In genomic region chr7:19779903-19780302, GRCm38 (mm10) we compare ENCODE assay signal across 26 mouse cellular contexts. TPM values are rescaled to one million over a fixed set of nuclear protein-coding genes. Genes with fewer than 3 reads are reported as not detected.
DNase-seq lines count a peak whose midpoint lies in the region; ATAC-seq and TF ChIP-seq lines count a peak whose summit lies in the region.
"Had no signal": no experiment of that assay in that cellular context is flagged by ENCODE, and none has a peak within 500 bp of the region (broad histone marks: within the 10 kb centered on the region; RNA-seq: fewer than 3 reads in every experiment).

No protein-coding gene starts in this region.

- in situ Hi-C loops in CH12.LX (cut with MboI; ENCODE audit: low pct_ligation_motif_present, low pct_unique_long_range_greater_than_20kb, low sequenced_read_pairs): no loop called here

- 89% methylated on average over 4 of the region's 4 CpGs for WGBS in liver, adult 2 months
- WGBS in liver, embryonic 11.5 days: 69% methylated on average over 4 of the region's 4 CpGs

- DNase-seq in gastrocnemius, adult 2 months: no peak
- no peak for DNase-seq in gastrocnemius, adult 18-20 months (ENCODE audit: low spot score)
- no peak for DNase-seq in liver, adult 2 months (ENCODE audit: extremely low read depth, low read depth, low spot score)
- no peak for DNase-seq in liver, embryonic 11.5 days (ENCODE audit: low spot score)
- no peak for DNase-seq in CH12.LX (ENCODE audit: extremely low read depth)
- DNase-seq in brain, embryonic 14.5 days (ENCODE audit: low read depth): no peak
- DNase-seq in T-cell, adult 2 months (ENCODE audit: low spot score): no peak
- DNase-seq: cerebellum, postnatal 14 days; embryo, embryonic 11 days; gastrocnemius, postnatal 36 days; heart, postnatal 10 days; kidney, adult 11 months; kidney, postnatal 36 days; liver, embryonic 13.5 days had no signal

- ATAC-seq in liver, embryonic 11.5 days (replicated peaks; ENCODE audit: low FRiP score): no peak
- no peak for ATAC-seq in erythroblast, adult 5-6 weeks (replicated peaks; ENCODE audit: low FRiP score, poor library complexity, severe bottlenecking)
- ATAC-seq: Patski had no signal

- H3K4me3 ChIP-seq in gastrocnemius, adult 2 months: no peak overlapping the region
- no peak overlapping the region for H3K4me3 ChIP-seq in liver, adult 2 months (ENCODE audit: insufficient read depth, low read depth, low read length)
- no peak overlapping the region for H3K4me3 ChIP-seq in liver, embryonic 11.5 days (ENCODE audit: low read depth, low read length)
- no peak overlapping the region for H3K4me3 ChIP-seq in CH12.LX (replicated peaks in 1 of 3; ENCODE audit: low read depth in 2 of 3, low read length in 2 of 3, poor library complexity in 1 of 3)
- H3K4me3 ChIP-seq: embryonic facial prominence, embryonic 15.5 days; forebrain, embryonic 12.5 days; heart, embryonic 10.5 days; liver, embryonic 13.5 days; midbrain, embryonic 12.5 days; myocyte; neural tube, embryonic 15.5 days had no signal

- dilution Hi-C loops in CH12.LX (cut with MboI; ENCODE audit: extremely low pct_ligation_motif_present, extremely low pct_unique_long_range_greater_than_20kb, low sequenced_read_pairs): no loop called here

- H3K9me3 ChIP-seq in liver, embryonic 11.5 days (ENCODE audit: control insufficient read depth, low read length): no peaks in the 10 kb centered on the region
- H3K9me3 ChIP-seq in CH12.LX (replicated peaks; ENCODE audit: low read length): peaks cover 13% of the 10 kb centered on the region
- H3K9me3 ChIP-seq: embryonic facial prominence, embryonic 15.5 days; heart, embryonic 10.5 days; liver, embryonic 13.5 days; midbrain, embryonic 12.5 days; neural tube, embryonic 15.5 days had no signal

- H3K27ac ChIP-seq in gastrocnemius, adult 2 months: no peak overlapping the region
- H3K27ac ChIP-seq in liver, adult 2 months (replicated peaks; ENCODE audit: insufficient read depth, low read depth, low read length): no peak overlapping the region
- no peak overlapping the region for H3K27ac ChIP-seq in liver, embryonic 11.5 days (ENCODE audit: low read depth, low read length)
- H3K27ac ChIP-seq in CH12.LX (ENCODE audit: insufficient read depth, low read depth): no peak overlapping the region
- H3K27ac ChIP-seq: embryonic facial prominence, embryonic 15.5 days; forebrain, embryonic 12.5 days; heart, embryonic 10.5 days; hindbrain, embryonic 14.5 days; liver, embryonic 13.5 days; macrophage; midbrain, embryonic 12.5 days; neural tube, embryonic 15.5 days had no signal

- TF ChIP-seq RAD21 in CH12.LX (IDR thresholded peaks at IDR 0.05; ENCODE audit: low read depth, low read length): no peak

- TF ChIP-seq CTCF in gastrocnemius, adult 2 months (IDR thresholded peaks at IDR 0.05): peak; percentile 41; the same call in 1 of the 2 replicates
- peak; percentile 40; the same call in 1 of the 2 replicates for TF ChIP-seq CTCF in liver, adult 2 months (IDR thresholded peaks at IDR 0.05; ENCODE audit: low read depth, low read length)
- peak; percentile 23 to 35; a peak in 2 of 4 replicates for TF ChIP-seq CTCF in CH12.LX (conservative IDR thresholded peaks at IDR 0.05 in 1 of 2, IDR thresholded peaks at IDR 0.05 in 1 of 2; ENCODE audit: low read depth in 2 of 2, low read length in 2 of 2)
- TF ChIP-seq CTCF in brain, embryonic 14.5 days (IDR thresholded peaks at IDR 0.05; ENCODE audit: borderline replicate concordance, extremely low read depth, insufficient read depth, insufficient read length): peak; percentile 25; the same call in 1 of the 2 replicates

- intact Hi-C loops in gastrocnemius, adult 2 months (cut with DNase I): no loop called here

- H3K79me2 ChIP-seq in liver, adult 2 months (ENCODE audit: control insufficient read depth, insufficient read depth, low read length): no peaks in the 10 kb centered on the region
- no peaks in the 10 kb centered on the region for H3K79me2 ChIP-seq in CH12.LX (replicated peaks; ENCODE audit: control insufficient read depth, extremely low read depth, insufficient read depth, poor library complexity, severe bottlenecking)

- H3K9ac ChIP-seq in liver, adult 2 months (ENCODE audit: low read depth, low read length): no peak overlapping the region
- no peak overlapping the region for H3K9ac ChIP-seq in liver, embryonic 11.5 days (ENCODE audit: low read depth, low read length)
- H3K9ac ChIP-seq in CH12.LX (ENCODE audit: insufficient read depth, low read depth): no peak overlapping the region
- H3K9ac ChIP-seq: embryonic facial prominence, embryonic 15.5 days; forebrain, embryonic 12.5 days; hindbrain, embryonic 14.5 days; liver, embryonic 13.5 days; midbrain, embryonic 12.5 days; neural tube, embryonic 15.5 days had no signal

- TF ChIP-seq EP300 in CH12.LX (IDR thresholded peaks at IDR 0.05; ENCODE audit: low read length): no peak

- peaks cover 15% of the 10 kb centered on the region for H3K4me1 ChIP-seq in liver, adult 2 months (ENCODE audit: control insufficient read depth, insufficient read depth, low read length)
- H3K4me1 ChIP-seq in liver, embryonic 11.5 days (replicated peaks; ENCODE audit: control insufficient read depth, insufficient read depth, low read length): no peaks in the 10 kb centered on the region
- peaks cover 0 to 3% of the 10 kb centered on the region in 2 experiments; a peak in 1 of 4 replicates for H3K4me1 ChIP-seq in CH12.LX (ENCODE audit: control insufficient read depth in 1 of 2, insufficient read depth in 2 of 2)
- H3K4me1 ChIP-seq: forebrain, embryonic 12.5 days; heart, embryonic 10.5 days; midbrain, embryonic 12.5 days; neural tube, embryonic 15.5 days had no signal

- H3K36me3 ChIP-seq in liver, adult 2 months (ENCODE audit: control insufficient read depth, insufficient read depth, low read length): no peaks in the 10 kb centered on the region
- no peaks in the 10 kb centered on the region; the same call in 1 of the 2 replicates for H3K36me3 ChIP-seq in liver, embryonic 11.5 days (ENCODE audit: control insufficient read depth, insufficient read depth, low read length)
- peaks cover 2 to 23% of the 10 kb centered on the region in 2 experiments for H3K36me3 ChIP-seq in CH12.LX (replicated peaks in 1 of 2; ENCODE audit: control insufficient read depth in 1 of 2, insufficient read depth in 1 of 2, low read length in 1 of 2)
- H3K36me3 ChIP-seq: embryonic facial prominence, embryonic 15.5 days; forebrain, embryonic 12.5 days; heart, embryonic 10.5 days; liver, embryonic 13.5 days; midbrain, embryonic 12.5 days; neural tube, embryonic 15.5 days had no signal

- TF ChIP-seq POLR2A in liver, adult 2 months (IDR thresholded peaks at IDR 0.05; ENCODE audit: extremely low read depth, insufficient read depth, low read length): no peak
- no peak for TF ChIP-seq POLR2A in CH12.LX (IDR thresholded peaks at IDR 0.05; ENCODE audit: low read depth, low read length)
- TF ChIP-seq POLR2A in brain, embryonic 14.5 days (IDR thresholded peaks at IDR 0.05; ENCODE audit: borderline replicate concordance, extremely low read depth, insufficient read depth, insufficient read length, poor library complexity, severe bottlenecking): no peak

- no peak overlapping the region for H3K4me2 ChIP-seq in liver, embryonic 11.5 days
- no peak overlapping the region for H3K4me2 ChIP-seq in CH12.LX (ENCODE audit: insufficient read depth, low read depth, poor library complexity, severe bottlenecking)
- H3K4me2 ChIP-seq: embryonic facial prominence, embryonic 15.5 days; forebrain, embryonic 12.5 days; hindbrain, embryonic 14.5 days; liver, embryonic 13.5 days; midbrain, embryonic 12.5 days; neural tube, embryonic 15.5 days had no signal

- H3K27me3 ChIP-seq in liver, adult 2 months (ENCODE audit: control insufficient read depth, insufficient read depth, low read length): no peaks in the 10 kb centered on the region
- no peaks in the 10 kb centered on the region for H3K27me3 ChIP-seq in liver, embryonic 11.5 days (replicated peaks; ENCODE audit: control insufficient read depth, insufficient read depth, low read length)
- no peaks in the 10 kb centered on the region for H3K27me3 ChIP-seq in CH12.LX (replicated peaks)
- H3K27me3 ChIP-seq: embryonic facial prominence, embryonic 15.5 days; forebrain, embryonic 12.5 days; liver, embryonic 13.5 days; midbrain, embryonic 12.5 days; neural tube, embryonic 15.5 days; Patski had no signal

RNA-seq across cellular contexts. Expression of gene Bcam, which starts 9.1 kb away (rescaled TPM):
- total RNA-seq in gastrocnemius, adult 2 months (2021): 10 to 100 TPM; 21.9 to 26.7 TPM
- 10 to 100 TPM; 17.4 to 28.5 TPM for total RNA-seq in gastrocnemius, adult 18-20 months (2021)
- total RNA-seq in liver, adult 2 months (2014; rRNA removed): 2.3 and 2.5 TPM in 2 replicates
- polyA plus RNA-seq in liver, adult 2 months (2012; rRNA removed): 4.8 and 5.4 TPM in 2 replicates
- polyA plus RNA-seq in liver, embryonic 11.5 days (2014; fragmentation: Nextera tagmentation; extraction: Ambion mirVana): 17.5 and 21.8 TPM in 2 replicates
- total RNA-seq in CH12.LX (2012; rRNA removed): 8.2 and 10.9 TPM in 2 replicates
- 2.4 and 3.0 TPM in 2 replicates for total RNA-seq in CH12.LX (2014; rRNA removed)
- polyA plus RNA-seq in CH12.LX (2012; ENCODE audit: insufficient read length, low read depth): 4.8 and 5.3 TPM in 2 replicates
- polyA plus RNA-seq in brain, embryonic 14.5 days (2012; rRNA removed): 13.8 and 19.5 TPM in 2 replicates
- not detected in 2 replicates for total RNA-seq in erythroblast, adult 5-6 weeks (2015; ENCODE audit: low replicate concordance)
- total RNA-seq in erythroblast, adult 5-6 weeks (2017; ENCODE audit: low replicate concordance): not detected in 2 replicates

RNA-seq across cellular contexts. Expression of gene Cblc, which starts 16.7 kb away (rescaled TPM):
- total RNA-seq in gastrocnemius, adult 2 months (2021): not detected
- not detected for total RNA-seq in gastrocnemius, adult 18-20 months (2021)
- total RNA-seq in liver, adult 2 months (2014; rRNA removed): 17.4 and 17.8 TPM in 2 replicates
- 23.0 and 23.5 TPM in 2 replicates for polyA plus RNA-seq in liver, adult 2 months (2012; rRNA removed)
- polyA plus RNA-seq in liver, embryonic 11.5 days (2014; fragmentation: Nextera tagmentation; extraction: Ambion mirVana): 1.4 TPM in 2 replicates
- total RNA-seq in CH12.LX (2012; rRNA removed) (30.8 and 38.9 TPM in 2 replicates), CH12.LX (2014; rRNA removed) (6.4 and 7.2 TPM in 2 replicates)
- polyA plus RNA-seq in CH12.LX (2012; ENCODE audit: insufficient read length, low read depth): 12.7 and 13.4 TPM in 2 replicates
- 0.33 and 0.58 TPM in 2 replicates for polyA plus RNA-seq in brain, embryonic 14.5 days (2012; rRNA removed)
- not detected in 2 replicates for total RNA-seq in erythroblast, adult 5-6 weeks (2015; ENCODE audit: low replicate concordance)
- not detected in 2 replicates for total RNA-seq in erythroblast, adult 5-6 weeks (2017; ENCODE audit: low replicate concordance)
- total RNA-seq: gastrocnemius, postnatal 36 days; layer of hippocampus, postnatal 25 days; left cerebral cortex, postnatal 36 days had no signal
- polyA plus RNA-seq: hindbrain, embryonic 14.5 days; macrophage had no signal

RNA-seq across cellular contexts. Expression of gene Nectin2, which starts 29.6 kb away (rescaled TPM):
- total RNA-seq in gastrocnemius, adult 2 months (2021): 1 to 10 TPM; 1.4 to 1.5 TPM
- 1 to 10 TPM in 1 of 2 experiments, under 1 TPM in 1; 0.64 to 2.0 TPM for total RNA-seq in gastrocnemius, adult 18-20 months (2021)
- total RNA-seq in liver, adult 2 months (2014; rRNA removed): 17.8 and 18.9 TPM in 2 replicates
- polyA plus RNA-seq in liver, adult 2 months (2012; rRNA removed): 57.4 and 68.7 TPM in 2 replicates
- polyA plus RNA-seq in liver, embryonic 11.5 days (2014; fragmentation: Nextera tagmentation; extraction: Ambion mirVana): 55.9 and 58.4 TPM in 2 replicates
- total RNA-seq in CH12.LX (2012; rRNA removed) (9.1 and 14.1 TPM in 2 replicates), CH12.LX (2014; rRNA removed) (3.0 and 3.4 TPM in 2 replicates)
- polyA plus RNA-seq in CH12.LX (2012; ENCODE audit: insufficient read length, low read depth): 6.3 and 6.5 TPM in 2 replicates
- 39.7 and 45.2 TPM in 2 replicates for polyA plus RNA-seq in brain, embryonic 14.5 days (2012; rRNA removed)
- not detected in 2 replicates for total RNA-seq in erythroblast, adult 5-6 weeks (2015; ENCODE audit: low replicate concordance)
- 1.0 TPM in 1 of 2 replicates, not detected in the other for total RNA-seq in erythroblast, adult 5-6 weeks (2017; ENCODE audit: low replicate concordance)

RNA-seq across cellular contexts. Expression of gene Bcl3, which starts 42.7 kb away (rescaled TPM):
- 1 to 10 TPM; 1.3 to 1.5 TPM for total RNA-seq in gastrocnemius, adult 2 months (2021)
- 1 to 10 TPM; 1.0 to 2.0 TPM for total RNA-seq in gastrocnemius, adult 18-20 months (2021)
- total RNA-seq in liver, adult 2 months (2014; rRNA removed): 3.0 and 7.4 TPM in 2 replicates
- 72.8 and 76.8 TPM in 2 replicates for polyA plus RNA-seq in liver, adult 2 months (2012; rRNA removed)
- polyA plus RNA-seq in liver, embryonic 11.5 days (2014; fragmentation: Nextera tagmentation; extraction: Ambion mirVana): 5.4 and 7.0 TPM in 2 replicates
- total RNA-seq in CH12.LX (2012; rRNA removed) (15.8 and 18.8 TPM in 2 replicates), CH12.LX (2014; rRNA removed) (3.2 and 3.8 TPM in 2 replicates)
- polyA plus RNA-seq in CH12.LX (2012; ENCODE audit: insufficient read length, low read depth): 17.9 and 25.2 TPM in 2 replicates
- 0.47 and 0.92 TPM in 2 replicates for polyA plus RNA-seq in brain, embryonic 14.5 days (2012; rRNA removed)
- 14.8 TPM in 1 of 2 replicates, not detected in the other for total RNA-seq in erythroblast, adult 5-6 weeks (2015; ENCODE audit: low replicate concordance)
- 0.84 and 1.5 TPM in 2 replicates for total RNA-seq in erythroblast, adult 5-6 weeks (2017; ENCODE audit: low replicate concordance)

Comparison
In these comparisons a context has a peak if more than half of its experiments do, and no peak if none do; other contexts are left out.
1. RNA of gene Cblc, which starts 16.7 kb away (total RNA-seq): 6.4 to 38.9 TPM in CH12.LX and 17.4 to 17.8 TPM in liver, adult 2 months; not detected in gastrocnemius, adult 2 months, not detected in gastrocnemius, adult 18-20 months and not detected in erythroblast, adult 5-6 weeks; every median in the first group is over 4 times any median in the second.
2. Peak in every context shown above with its lines, with median percentiles within 50 percentile points of each other: CTCF ChIP-seq.